Mouse (Mus musculus) induced T-regulatory cell, adult 2 months (primary cell): ENCODE measurements around the gene Slc27a5.
A peak's percentile ranks its signal among the peaks of the same experiment; 100 is the strongest.

ENCODE experiments used
- DNase-seq: peaks from one replicate; pipeline ENCODE4 v3.0.0-alpha.2; 2012; ENCODE audit warnings: low read depth

The Slc27a5 gene

DNA sequence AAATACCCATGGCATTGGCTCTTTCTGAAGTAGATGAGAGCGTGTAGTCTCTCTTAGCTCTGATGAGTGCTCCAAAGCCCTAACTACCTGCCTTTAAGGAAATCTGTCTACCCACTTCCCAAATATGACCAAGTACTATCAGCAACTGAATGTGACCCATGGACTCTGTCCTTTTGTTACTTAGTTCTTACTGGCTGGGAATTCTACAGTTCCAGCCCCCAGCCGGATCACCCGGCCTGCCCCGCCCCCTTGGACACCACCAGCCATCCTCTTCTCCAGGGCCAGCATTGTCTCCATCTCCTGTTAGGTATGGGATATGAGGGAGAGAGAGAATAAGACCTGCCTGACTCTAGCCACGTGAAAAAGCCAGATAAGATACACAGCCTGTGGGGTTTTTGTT, at the start of gene Slc27a5:
TSS of gene Slc27a5 (minus strand) at position 140 of the 400 bp plus-strand sequence.
- no peak for DNase-seq

DNA sequence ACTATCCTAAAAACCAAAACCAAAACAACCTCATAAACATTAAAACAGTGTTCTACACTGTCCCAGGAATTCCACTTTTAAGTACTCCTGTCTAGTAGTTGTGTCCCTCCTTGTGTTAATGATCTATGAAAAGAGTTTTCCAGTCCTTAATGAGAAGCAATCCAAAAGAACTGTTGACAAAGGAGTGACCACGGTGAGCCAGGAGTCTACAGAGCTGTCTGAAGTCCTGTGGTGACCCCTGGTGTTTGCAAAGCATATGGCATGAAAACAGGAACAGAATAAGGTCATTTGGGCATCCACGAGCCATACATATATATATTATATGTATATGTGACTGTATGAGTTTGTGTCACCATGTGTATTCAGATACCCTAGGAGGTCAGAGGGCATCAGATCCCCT, 48.1 kb upstream of the Slc27a5 start:
- DNase-seq, result peak; percentile 89

DNA sequence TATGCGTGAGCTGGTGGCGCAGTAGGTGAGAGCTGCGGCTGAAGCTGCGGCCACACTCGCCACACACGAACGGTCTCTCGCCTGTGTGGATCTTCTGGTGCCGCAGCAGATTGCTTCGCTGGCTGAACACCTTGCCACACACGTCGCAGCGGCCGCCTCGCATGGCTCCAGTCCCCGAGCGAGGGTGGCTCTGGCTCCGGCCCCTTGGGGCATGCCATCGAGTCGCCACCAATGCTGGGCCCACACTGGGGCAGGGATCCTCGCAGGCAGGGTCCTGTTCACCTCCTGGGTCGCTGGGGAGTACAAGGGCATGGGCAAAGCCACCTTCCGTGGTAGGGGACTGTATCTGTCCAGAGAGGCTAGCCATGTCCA, 46.2 kb upstream of the Slc27a5 start:
- DNase-seq, result no peak

DNA sequence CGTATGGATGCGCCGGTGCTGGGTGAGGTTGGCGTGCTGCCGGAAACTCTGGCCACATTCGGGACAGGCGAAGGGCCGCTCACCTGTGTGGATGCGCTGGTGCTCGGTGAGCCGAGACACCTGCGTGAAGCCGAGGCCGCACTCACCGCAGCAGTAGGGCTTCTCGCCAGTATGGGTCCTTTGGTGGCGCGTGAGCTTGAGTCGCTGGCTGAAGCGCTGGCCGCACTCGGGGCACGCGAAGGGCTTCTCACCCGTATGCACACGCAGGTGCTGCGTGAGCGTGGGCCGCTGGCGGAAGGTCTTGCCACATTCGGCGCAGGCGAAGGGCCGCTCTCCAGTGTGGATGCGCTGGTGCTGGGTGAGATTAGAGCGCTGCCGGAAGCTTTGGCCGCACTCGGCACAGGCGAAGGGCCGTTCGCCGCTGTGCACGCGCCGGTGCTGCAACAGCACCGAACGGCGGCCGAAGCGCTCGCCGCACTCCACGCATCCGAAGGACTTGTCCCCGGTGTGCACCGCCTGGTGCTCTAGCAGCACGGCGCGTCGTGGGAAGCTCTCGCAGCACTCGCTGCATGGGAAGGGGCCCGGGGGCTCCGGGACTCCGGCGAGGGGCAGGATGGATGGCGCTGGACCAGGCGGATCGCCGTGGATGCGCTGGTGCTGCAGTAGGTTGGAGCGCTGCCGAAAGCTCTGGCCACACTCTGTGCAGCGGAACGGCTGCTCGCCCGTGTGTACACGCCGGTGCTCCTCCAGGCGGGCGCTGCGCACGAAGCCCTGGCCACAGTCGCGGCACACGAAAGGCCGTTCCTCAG, 45.7 kb upstream of the Slc27a5 start:
- DNase-seq, result peak; percentile 38

DNA sequence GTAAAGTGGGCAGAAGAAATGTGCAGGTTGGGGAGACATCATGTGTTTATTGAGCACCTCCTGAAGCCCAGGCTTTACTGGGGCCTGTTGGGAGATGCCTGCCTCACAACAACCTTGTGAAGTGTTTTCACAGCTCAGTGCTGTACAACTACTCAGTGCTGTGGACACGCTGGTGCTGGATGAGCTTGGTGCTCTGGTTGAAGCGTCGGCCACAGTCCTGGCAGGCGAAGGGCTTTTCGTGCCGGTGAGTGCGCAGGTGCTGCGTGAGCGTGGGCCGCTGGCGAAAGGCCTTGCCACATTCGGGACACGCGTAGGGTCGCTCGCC, 45.1 kb upstream of the Slc27a5 start:
- peak; percentile 4 for DNase-seq

DNA sequence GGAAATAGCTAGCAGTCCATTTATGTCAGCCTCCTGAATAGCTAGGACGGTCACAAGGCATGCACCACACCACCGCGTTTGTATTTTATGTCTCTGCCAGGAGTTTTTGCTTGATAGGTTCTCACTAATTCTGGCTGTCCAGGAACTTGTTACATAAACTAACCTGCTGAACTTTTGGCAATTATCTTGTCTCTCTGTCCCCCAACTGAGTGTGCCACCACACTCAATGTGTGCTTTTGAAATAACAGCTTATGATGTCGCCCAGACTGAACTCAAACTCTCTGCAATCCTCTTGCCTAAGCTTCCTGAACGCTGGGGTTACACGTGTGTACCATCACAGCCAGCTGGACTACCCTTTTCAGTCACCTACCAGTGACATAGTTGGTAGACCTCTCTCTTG, 44.5 kb upstream of the Slc27a5 start:
- DNase-seq, result no peak

DNA sequence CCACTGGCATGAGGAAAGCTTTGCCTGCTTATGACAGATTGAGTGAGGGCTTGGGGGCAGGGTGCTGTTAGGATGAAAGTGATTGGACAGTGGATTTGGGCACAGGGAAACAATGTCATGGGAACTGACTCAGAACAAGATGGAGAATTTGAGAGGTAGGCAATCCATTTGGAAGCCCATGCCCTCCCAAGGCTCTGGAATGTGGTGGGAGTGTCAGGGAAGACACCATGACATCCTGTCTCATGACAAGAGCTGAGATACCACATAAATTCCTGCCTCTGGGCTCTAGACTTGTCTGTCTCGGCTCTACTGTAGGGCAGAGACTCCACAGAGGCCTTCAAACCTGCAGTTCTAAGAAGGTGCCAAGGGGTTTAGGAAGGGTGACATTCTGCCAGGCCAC, 43.3 kb upstream of the Slc27a5 start:
- no peak for DNase-seq

DNA sequence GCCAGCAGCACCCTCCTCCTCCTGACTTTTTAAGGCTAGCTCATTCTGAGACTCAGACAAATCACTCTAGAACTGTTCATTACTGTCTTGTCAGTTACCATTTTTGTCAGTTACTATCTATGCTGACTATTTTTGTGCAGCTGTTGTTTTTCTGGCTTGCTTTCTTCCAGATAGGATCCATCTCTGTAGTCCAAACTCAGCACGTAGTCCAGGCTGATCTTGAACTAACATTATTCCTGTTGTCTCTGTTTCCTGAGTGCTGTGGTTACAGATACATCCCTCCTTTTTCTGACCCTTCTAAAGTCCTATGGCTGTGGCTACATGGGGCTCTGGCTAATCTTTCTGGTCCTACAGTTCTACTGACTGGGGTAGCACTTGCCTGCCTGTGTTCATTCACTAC, 41.2 kb upstream of the Slc27a5 start:
- DNase-seq, result no peak

DNA sequence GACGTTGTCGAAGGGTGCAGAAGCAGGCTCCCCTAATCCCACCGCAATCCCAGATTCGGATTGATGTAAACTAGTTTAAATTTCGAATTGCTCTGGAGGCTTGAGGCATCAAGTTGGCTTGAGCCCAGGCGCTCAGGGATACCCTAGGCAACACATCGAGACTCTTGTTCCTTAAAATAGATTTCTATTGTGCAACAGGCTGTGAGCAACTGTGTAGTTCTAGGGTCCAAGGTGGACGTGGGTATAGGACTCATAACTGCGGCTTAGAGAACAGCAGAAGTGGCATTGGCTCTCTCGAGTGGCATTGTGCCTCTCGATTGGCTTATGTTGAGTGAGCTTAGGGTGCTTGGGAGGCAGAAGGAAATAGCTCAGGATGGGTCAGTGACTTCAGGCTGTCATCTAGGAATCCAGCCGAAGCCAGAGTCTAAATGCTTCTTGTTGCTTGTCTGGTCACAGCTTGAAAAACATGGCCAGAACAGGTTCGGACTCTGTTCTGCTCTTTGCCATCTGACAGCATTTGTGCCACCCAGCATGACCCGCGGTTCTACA, 40.7 kb upstream of the Slc27a5 start:
- no peak for DNase-seq

DNA sequence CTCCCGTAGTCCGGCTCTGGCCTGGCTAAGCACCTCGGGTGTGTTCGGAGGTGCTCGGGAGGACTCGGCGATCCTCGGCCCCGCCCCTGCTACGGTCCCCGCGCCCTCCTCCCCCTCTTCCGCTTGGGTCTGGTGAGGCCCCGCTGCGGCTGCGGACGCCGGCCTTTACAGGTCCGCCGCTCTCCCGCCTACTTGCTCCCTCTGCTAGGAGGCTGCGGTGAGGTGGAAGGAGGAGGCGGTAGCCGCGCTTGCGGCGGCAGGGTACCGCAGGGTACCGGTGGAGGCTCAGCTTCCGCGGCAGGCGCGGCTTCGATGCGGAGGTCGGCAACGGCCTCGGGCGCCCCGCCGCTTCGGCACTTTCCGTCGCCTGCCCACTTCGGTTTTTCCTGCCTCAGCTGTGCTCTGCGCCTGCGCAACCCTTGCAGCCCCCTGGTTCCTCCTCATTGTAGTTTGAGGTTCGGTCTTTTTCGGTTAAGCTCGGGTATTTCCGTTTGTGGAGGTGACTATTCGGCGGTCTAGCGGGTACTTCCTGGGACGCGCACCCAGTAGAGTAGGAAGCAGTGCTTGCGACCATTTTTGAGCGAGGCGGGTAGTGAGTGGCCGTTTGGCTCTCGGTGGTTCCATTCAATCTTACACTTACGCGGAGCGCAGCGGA, 40.0 kb upstream of the Slc27a5 start, which contains the start of gene Ube2m:
TSS of gene Ube2m (minus strand) at position 375 of the 655 bp plus-strand sequence.
- DNase-seq, result peak; percentile 100

DNA sequence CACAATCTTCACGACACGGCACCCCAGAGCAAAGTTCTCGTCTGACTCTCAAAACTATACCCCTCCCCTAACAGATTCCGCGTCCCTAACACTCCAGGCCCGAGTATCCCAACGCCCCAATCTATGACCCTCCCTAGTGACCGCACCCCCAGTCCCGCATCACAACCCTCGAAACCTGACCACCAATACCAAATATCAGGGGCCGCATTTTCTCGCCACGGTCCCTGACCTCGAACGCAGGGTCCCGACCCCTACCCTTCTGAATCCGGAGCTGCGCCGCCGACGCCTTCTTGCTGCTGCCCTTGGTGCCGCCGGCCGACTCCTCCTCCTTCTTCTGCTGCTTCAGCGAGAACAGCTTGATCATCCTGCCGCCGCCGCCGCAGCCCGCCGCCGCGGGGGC, 39.4 kb upstream of the Slc27a5 start:
- no peak for DNase-seq

DNA sequence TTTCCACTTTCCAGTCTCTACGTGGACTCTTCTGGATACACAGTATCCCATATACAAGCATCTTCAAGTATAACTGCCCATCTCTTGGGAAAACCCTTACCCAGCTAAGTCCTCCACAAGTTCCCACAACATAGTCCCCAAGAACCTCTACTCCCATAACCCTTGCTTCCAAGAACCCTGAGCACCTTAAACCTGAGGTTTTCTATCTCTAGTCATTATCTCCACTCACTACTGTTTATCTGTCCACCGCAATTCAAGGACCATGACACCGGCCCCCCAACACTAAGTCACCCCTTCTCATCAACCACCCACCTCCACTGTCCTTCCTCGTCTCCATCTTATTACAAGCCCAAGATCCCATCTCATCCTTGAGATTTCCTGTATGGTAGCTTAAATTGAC, 38.8 kb upstream of the Slc27a5 start:
- DNase-seq, result no peak

DNA sequence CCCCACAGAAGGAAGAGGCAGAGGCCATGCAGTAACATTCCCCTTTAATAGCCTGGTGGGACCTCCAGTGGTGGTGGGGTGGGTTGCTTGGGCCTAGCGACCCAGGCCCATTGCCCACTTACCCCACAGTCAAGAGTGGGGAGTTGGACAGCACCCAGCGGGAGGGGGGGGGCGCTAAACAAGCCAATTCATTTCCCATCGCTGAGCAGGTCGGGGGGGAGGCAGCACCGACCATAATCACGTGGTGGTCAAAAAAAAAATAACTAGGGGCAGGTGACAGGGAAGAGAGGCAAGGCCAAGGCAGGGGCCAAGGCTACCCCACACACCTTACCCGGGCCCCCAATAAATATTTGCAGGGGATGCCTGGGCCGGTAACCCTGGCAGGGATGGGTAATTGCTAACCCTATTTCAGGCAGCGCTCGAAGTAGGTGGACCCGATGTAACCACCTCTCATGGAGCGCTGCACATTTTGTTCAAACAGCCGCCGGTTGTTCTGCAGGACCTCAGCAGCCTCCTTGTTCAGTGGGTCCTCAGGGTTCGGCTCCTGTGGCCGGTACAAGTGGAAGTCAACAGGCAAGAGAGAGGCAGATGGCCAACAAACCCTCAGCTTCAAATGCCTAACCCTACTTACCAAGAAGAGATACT, 37.3 kb upstream of the Slc27a5 start:
- DNase-seq, result no peak

DNA sequence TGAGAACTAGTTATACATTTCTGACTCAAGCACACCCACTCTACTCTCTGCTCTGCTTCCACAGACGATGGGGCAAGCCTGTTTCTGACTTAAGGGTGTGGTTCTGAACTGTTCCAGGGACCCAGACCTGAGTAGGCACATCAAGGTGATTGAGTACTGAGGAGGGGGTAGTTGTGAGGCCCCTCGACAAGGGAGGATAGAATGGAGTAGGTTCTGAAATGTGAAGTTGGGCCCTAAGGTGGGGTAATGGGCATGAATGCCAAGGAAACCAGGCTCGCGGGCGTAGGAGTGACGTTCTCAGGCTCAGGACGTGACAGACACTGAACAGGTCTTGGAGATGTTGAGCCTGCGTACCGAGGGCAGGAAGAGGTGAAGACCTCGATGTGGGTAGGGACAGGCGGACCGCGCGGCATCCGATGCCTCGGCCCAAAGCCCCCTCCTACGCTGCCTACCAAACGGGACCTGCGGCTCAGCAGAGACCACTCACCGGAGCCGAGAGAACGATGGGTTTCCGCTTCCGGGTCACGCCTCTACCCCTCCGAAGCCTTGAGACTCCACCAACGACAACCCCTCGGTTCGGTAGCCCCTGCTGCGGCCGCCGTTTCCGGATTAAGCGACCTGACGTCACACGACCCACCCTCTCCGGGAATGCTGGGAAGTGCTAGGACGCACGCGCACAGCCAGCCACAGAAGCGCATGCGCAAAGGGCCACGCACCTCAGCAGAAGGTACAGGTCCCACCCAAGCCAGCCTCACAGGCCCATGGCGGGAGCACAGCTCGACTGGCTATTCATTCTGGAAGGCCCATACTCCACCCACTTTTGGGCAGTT, 36.4 kb upstream of the Slc27a5 start, which contains the start of gene Chmp2a:
TSS of gene Chmp2a (minus strand) at position 660 of the 830 bp plus-strand sequence.
- DNase-seq, result peak; percentile 97

DNA sequence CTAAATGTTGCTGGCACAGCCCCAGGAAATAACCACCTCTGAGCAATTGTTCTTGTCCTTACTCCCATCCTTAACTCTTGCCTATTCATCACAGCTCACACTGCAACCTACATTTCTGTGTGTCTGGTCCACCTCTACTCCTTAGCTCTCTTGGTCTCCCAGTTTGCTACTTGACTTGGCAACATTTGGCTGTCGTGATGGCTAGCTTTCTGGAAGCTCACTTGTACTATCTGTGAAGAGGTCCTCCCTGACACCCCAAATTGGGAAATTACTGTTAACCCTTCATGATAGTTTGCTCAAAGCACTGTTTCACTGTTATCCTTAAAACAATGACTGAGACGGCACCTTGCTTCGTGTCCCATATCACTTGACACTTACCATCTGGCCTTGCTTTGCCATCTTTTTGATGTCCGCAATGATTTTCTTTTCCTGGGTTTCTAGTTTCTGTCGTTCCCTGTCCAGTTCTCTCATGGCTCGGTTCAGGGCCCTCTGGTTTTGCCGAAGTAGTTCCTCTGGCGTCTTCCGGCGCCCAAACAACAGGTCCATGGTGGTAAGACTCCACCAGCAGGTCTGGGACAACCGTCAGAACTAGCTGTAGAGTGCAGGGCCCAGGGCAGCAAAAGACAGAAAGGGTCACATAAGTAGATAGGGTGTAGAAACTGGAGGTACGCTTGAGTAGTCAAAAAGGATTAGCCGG, 35.6 kb upstream of the Slc27a5 start:
- DNase-seq, result no peak

DNA sequence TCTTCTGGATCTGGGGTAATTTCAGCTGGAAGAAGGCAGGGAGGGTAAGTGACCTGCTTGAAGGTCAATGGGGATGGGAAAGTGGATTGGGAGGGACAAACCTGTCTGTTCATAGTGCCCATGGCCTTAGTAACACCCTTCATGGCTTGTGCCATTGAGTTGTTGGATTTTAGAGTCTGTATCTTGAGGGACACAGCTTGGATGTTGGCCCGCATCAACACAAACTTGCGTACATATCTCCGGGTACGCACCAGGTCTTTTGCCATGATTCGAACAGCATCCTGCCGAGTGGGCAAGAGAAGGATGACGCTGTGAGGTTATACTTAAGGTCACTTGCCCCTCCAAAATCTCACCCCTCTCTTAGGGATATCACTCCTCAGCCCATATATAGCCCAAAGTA, 34.5 kb upstream of the Slc27a5 start:
- DNase-seq, result no peak

DNA sequence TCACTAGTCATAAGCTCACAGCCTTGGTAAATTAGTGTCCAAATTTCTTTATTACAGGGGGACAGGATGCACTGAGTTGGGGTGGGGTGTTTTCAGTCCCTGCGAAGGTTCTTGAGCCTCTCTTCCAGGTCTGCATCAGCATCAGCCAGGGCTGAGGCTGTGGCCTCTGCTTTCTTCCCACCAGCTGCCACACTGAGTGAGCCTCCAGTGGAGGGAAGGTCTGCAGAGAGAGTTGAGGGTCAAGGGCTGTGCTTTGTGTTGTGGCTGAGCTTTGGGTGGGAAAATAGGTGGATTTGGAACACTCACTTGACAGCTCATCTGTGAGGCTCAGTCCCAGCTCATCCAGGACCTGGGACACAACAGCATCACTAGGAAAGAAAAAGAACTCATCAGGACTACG, 34.0 kb upstream of the Slc27a5 start:
- DNase-seq, result no peak

DNA sequence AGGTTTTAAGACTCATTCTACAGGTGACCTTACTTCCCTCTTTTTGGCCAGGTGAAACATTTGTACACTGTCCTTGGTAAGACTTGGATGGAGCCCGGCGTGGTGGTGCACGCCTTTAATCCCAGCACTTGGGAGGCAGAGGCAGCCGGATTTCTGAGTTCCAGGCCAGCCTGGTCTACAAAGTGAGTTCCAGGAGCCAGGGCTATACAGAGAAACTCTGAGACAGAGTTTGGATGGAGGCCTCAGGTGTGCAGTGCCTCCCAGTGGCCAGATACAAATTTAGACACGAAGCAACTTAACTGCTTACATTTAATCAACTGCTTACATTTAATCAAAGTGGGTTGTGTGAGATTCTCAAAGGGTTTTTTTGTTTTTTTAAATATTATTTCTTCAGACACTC, 33.1 kb upstream of the Slc27a5 start:
- peak; percentile 55 for DNase-seq

DNA sequence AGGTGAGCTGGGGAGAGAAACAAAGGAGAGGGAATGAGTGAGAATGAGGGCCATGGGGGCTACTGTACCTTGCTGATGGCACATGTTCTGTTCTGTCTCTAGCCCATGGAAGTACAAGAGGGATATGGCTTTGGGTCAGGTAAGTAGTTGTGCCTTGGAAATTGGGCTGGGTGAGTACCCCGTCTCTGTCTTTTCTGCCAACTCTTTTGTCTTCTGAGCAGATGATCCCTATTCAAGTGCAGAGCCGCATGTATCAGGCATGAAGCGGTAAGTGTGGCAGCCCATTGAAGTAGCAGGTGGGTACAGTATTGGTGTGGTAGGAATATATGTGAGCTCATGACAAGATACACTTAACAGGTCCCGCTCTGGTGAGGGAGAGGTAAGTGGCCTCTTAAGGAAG, 31.0 kb upstream of the Slc27a5 start:
- DNase-seq, result no peak

DNA sequence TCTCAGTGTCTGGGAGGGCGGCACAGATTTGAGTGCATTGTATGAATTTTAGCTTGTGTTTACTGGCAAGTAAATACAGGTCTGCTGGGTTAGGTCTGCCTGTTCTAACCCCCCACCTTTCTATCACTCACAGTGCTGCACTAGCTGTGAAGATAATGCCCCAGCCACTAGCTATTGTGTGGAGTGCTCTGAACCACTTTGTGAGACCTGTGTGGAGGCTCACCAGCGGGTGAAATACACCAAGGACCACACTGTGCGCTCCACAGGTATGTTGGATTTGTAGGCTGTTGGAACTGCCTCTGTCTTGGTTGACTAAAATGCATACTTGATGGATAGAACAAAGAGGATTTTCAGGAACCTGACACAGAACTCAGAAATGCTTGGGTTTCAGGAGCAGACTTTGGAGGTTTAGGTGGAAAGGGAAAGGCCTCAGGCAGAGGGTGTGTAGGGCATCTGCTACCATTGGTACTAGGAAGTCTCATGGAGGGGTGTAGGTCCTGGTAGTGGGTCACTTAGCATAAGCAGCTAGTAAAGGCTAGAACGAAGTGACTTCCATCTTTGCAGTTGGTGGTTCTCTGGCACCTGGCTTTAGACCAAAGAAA, 27.6 kb upstream of the Slc27a5 start:
- DNase-seq, result no peak

DNA sequence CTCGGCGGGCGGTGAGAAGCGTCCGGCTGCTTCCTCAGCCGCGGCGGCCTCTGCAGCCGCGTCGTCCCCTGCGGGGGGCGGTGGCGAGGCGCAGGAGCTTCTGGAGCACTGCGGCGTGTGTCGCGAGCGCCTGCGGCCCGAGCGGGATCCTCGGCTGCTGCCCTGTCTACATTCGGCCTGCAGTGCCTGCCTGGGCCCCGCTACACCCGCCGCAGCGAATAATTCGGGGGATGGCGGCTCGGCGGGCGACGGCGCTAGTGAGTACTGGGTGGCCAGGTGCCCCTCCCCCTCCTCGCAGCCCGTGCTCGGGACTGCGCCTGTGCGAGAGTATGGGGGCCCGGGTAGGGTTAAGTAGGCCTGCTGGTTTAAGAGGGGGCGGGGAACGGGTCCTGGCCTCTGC, 26.8 kb upstream of the Slc27a5 start:
- peak; percentile 78 for DNase-seq
